Mouse (Mus musculus) MEL (cell line): ENCODE data around the gene Cpm.

ENCODE experiments used
- CTCF ChIP-seq, 3 experiments: IDR thresholded peaks in 2 of 3; conservative IDR thresholded peaks in 1 of 3; 2 replicates each; pipeline ENCODE4 v1.5.1; 2011 to 2012; ENCODE audit warnings: low read length in 3 of 3, low read depth in 2 of 3, mild to moderate bottlenecking in 2 of 3, improper control_type of control experiment in 1 of 3, inconsistent platforms in 1 of 3, mixed read lengths in 1 of 3, moderate library complexity in 1 of 3; ENCODE audit not compliant: control insufficient read depth in 1 of 3, insufficient read depth in 1 of 3, poor library complexity in 1 of 3, severe bottlenecking in 1 of 3
- ELF1 ChIP-seq: IDR thresholded peaks from 2 replicates; pipeline ENCODE4 v1.6.1; 2014; ENCODE audit warnings: low read depth, mild to moderate bottlenecking, inconsistent platforms, low read length, improper control_type of control experiment, moderate library complexity
- EP300 ChIP-seq, 2 experiments: IDR thresholded peaks; 2 replicates each; pipeline ENCODE4 v1.6.1; 2011; ENCODE audit warnings: improper control_type of control experiment in 2 of 2, low read length in 2 of 2, low read depth in 1 of 2, mild to moderate bottlenecking in 1 of 2
- MEF2A ChIP-seq: IDR thresholded peaks from 2 replicates; pipeline ENCODE4 v1.6.1; 2014; ENCODE audit warnings: low read depth, mild to moderate bottlenecking, inconsistent platforms, low read length, improper control_type of control experiment; ENCODE audit not compliant: poor library complexity, insufficient replicate concordance, severe bottlenecking; ENCODE audit errors: extremely low read depth
- USF1 ChIP-seq: IDR thresholded peaks from 2 replicates; pipeline ENCODE4 v1.6.1; 2014; ENCODE audit warnings: low read depth, mild to moderate bottlenecking, inconsistent platforms, low read length, improper control_type of control experiment, moderate library complexity
- ZMIZ1 ChIP-seq: IDR thresholded peaks from 2 replicates; pipeline ENCODE4 v1.6.1; 2012; ENCODE audit warnings: low read depth, mild to moderate bottlenecking, inconsistent platforms, low read length, improper control_type of control experiment, moderate library complexity

DNA sequence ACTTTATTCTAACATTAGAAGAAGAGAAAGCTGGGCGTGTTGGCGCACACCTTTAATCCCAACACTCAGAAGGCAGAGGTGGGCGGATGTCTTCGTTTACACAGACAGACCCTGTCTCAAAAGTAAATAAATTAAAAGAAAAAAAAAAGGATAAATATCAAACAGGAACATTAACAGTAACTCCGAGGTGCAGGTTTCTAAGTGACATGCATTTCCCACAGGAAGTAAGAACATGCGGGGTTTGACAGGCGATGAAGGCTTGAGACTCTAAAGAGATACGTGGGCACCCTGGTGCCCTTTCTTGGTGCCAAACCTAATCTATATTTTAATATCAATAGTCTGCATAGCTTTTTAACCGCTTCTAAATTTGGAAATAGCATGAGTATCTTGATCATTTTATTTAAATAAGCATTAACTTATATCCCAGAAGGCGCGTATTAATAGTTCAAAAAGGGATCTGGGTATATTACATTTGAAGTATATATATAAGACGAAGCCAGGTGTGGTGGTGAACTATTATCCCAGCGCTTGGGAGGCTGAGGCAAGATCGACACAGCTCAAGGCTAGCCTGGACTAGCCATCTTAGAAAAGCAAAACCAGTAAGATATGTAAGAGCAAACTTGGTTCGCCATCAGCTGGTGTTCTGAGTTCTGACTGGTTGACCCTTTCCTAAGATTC is 56.0 kb downstream of the Cpm start:
- TF ChIP-seq ELF1 (no peak), USF1 (no peak), ZMIZ1 (no peak), EP300 (IDR thresholded peaks at IDR 0.05; ENCODE audit: low read depth in 1 of 2, low read length in 2 of 2) (no peak), MEF2A (no peak), CTCF (IDR thresholded peaks at IDR 0.05 in 2 of 3, conservative IDR thresholded peaks at IDR 0.05 in 1 of 3; ENCODE audit: control insufficient read depth in 1 of 3, insufficient read depth in 1 of 3, low read depth in 2 of 3, low read length in 3 of 3, poor library complexity in 1 of 3, severe bottlenecking in 1 of 3) (no peak)
